Mouse (Mus musculus) heart, embryonic 14.5 days (tissue): ENCODE measurements around the gene Adssl1. TPM values are rescaled to one million over a fixed set of nuclear protein-coding genes. Genes with fewer than 3 reads are reported as not detected.

Experiments
- ATAC-seq: fragments of 200-750 bp; cut with Nextera tagmentation; 2 replicates; pipeline ENCODE4 v1.8.0; 2017; ENCODE audit warnings: low read depth, moderate TSS enrichment; ENCODE audit not compliant: insufficient number of reproducible peaks, insufficient read depth, low FRiP score
- H3K27ac ChIP-seq, 2 experiments: fragments of 200-500 bp in 1 of 2; fragments of 300-500 bp in 1 of 2; sonication (generic) in 1 of 2; replicated peaks in 1 of 2; 2 replicates each; pipeline ENCODE4 v1.5.1; 2012 to 2014; ENCODE audit warnings: low read depth in 2 of 2, low read length in 2 of 2, control low read depth in 1 of 2, mild to moderate bottlenecking in 1 of 2, mixed read lengths in 1 of 2; ENCODE audit not compliant: control insufficient read depth in 1 of 2, insufficient read depth in 1 of 2
- H3K27me3 ChIP-seq: fragments of 300-500 bp; sonication (generic); 2 replicates; pipeline ENCODE4 v1.6.1; 2014; ENCODE audit warnings: mild to moderate bottlenecking, low read length, control low read depth; ENCODE audit not compliant: control insufficient read depth, insufficient read depth
- H3K36me3 ChIP-seq: fragments of 300-500 bp; sonication (generic); 2 replicates; pipeline ENCODE4 v1.6.1; 2014; ENCODE audit warnings: mild to moderate bottlenecking, control low read depth, low read length, mixed read lengths; ENCODE audit not compliant: control insufficient read depth, insufficient read depth
- H3K4me1 ChIP-seq, 2 experiments: fragments of 200-500 bp in 1 of 2; fragments of 300-500 bp in 1 of 2; sonication (generic) in 1 of 2; 2 replicates each; pipeline ENCODE4 v1.6.1; 2012 to 2014; ENCODE audit warnings: low read length in 2 of 2, control low read depth in 1 of 2, mixed read lengths in 1 of 2; ENCODE audit not compliant: control insufficient read depth in 2 of 2, insufficient read depth in 2 of 2
- H3K4me2 ChIP-seq: fragments of 300-500 bp; sonication (generic); 2 replicates; pipeline ENCODE4 v1.6.1; 2014; ENCODE audit warnings: mild to moderate bottlenecking, low read length
- H3K4me3 ChIP-seq, 2 experiments: fragments of 200-500 bp in 1 of 2; fragments of 300-500 bp in 1 of 2; sonication (generic) in 1 of 2; 2 replicates each; pipeline ENCODE4 v1.5.1; 2012 to 2014; ENCODE audit warnings: low read length in 2 of 2, mild to moderate bottlenecking in 2 of 2, control low read depth in 1 of 2, low read depth in 1 of 2, moderate library complexity in 1 of 2; ENCODE audit not compliant: control insufficient read depth in 1 of 2, insufficient read depth in 1 of 2
- H3K9ac ChIP-seq: fragments of 300-500 bp; sonication (generic); 2 replicates; pipeline ENCODE4 v1.6.1; 2014; ENCODE audit warnings: mild to moderate bottlenecking, low read length
- H3K9me3 ChIP-seq: fragments of 300-500 bp; sonication (generic); 2 replicates; pipeline ENCODE4 v1.6.1; 2016; ENCODE audit warnings: low read length, control low read depth; ENCODE audit not compliant: control insufficient read depth
- WGBS: fragments of 180-500 bp; shearing (Covaris S2); extraction: QIAGEN DNeasy Blood & Tissue Kit; methylation state at CpG from one replicate; pipeline ENCODE4 v1.1.7; 2014; 5-methylcytosine and 5-hydroxymethylcytosine counted together
- polyA plus RNA-seq: library from polyadenylated mRNA; unstranded; fragments of >200 nt; fragmentation: Nextera tagmentation; extraction: Ambion mirVana; gene quantifications from 2 replicates; pipeline ENCODE4 v1.2.1, GENCODE M21; 2014

Adssl1 gene
- polyA plus RNA-seq, 1 experiment from 2014 or later, result 89.7 TPM

DNA sequence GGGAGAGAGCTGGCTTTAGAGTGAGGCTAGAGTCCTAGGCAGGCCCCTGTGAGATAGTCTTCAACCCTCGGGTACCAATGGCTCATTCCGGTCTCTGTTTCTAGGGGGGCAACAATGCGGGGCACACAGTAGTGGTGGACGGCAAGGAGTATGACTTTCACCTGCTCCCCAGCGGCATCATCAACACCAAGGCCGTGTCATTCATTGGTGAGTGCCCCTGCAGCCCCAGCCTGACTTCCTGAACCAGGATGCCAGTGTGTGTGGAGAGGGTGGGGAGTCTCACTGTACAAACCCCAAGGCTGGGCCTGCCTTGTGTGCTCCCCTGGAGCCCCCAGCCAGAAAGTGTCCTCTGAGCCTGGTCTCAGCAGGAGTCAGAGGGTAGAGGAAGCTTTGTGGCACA, 8.4 kb downstream of the Adssl1 start:
- 74% methylated on average over 6 of the region's 6 CpGs for WGBS
- Histone ChIP-seq H3K4me2 (no peak overlapping the region), H3K9ac (no peak overlapping the region), H3K4me3 (no peak overlapping the region), H3K27ac (peak overlapping the region in 1 of 2 experiments; percentile 65; a peak in 1 of 4 replicates), H3K27me3 (no peaks in the 10 kb centered on the region), H3K4me1 (peaks cover 28 to 46% of the 10 kb centered on the region in 2 experiments), H3K36me3 (peaks cover 8% of the 10 kb centered on the region; the same call in 1 of the 2 replicates), H3K9me3 (no peaks in the 10 kb centered on the region)
- ATAC-seq, result peak; percentile 2; the same call in 1 of the 2 replicates

DNA sequence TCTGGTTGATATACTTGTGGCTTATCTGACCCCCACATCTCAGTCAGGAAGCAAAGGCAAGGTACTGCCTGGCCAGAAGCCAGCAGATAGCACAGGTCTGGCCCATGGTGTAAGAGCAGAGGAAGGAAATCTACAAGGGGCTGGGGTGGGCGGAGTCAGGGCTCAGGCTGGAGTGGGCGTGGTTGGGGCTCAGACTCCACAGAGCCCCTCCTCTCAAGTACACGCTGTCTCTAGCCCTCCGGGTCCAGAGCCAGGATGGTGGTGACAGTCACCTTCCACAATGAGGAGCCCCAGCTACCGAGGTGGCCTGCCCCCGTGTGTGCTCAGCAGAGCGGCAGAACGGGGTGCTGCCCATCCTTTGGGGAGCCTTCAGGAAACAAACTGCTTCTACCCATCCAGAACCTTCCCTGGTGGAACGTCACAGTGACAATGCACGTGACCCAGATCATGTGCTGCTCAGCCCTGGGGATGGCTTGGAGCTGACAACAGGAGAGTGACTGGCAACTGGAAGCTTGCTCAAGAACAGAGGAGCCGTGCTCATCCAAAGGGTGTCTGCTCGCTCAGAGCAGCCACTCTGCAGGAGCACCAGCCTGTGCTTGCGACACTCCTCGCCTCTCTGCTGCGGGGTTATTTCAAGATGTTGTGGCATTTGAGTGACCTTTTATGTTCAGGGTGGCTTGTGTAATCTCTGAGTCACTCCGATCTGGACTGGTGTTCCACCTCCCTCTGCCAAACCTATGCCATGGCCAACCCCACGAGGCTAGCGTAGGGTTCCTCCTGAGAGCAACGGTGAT, 9.3 kb downstream of the Adssl1 start:
- WGBS, result 15% methylated on average over 19 of the region's 19 CpGs
- ATAC-seq, result peak; percentile 70
- H3K27me3 ChIP-seq, result no peaks in the 10 kb centered on the region
- H3K36me3 ChIP-seq, result peaks cover 17% of the 10 kb centered on the region
- H3K4me1 ChIP-seq, result peaks cover 23 to 38% of the 10 kb centered on the region in 2 experiments
- H3K4me3 ChIP-seq, result peak overlapping the region; percentile 3 to 26
- H3K4me2 ChIP-seq, result peak overlapping the region; percentile 67
- no peaks in the 10 kb centered on the region for H3K9me3 ChIP-seq
- H3K9ac ChIP-seq, result peak overlapping the region; percentile 52
- peak overlapping the region; percentile 45 to 65 for H3K27ac ChIP-seq

DNA sequence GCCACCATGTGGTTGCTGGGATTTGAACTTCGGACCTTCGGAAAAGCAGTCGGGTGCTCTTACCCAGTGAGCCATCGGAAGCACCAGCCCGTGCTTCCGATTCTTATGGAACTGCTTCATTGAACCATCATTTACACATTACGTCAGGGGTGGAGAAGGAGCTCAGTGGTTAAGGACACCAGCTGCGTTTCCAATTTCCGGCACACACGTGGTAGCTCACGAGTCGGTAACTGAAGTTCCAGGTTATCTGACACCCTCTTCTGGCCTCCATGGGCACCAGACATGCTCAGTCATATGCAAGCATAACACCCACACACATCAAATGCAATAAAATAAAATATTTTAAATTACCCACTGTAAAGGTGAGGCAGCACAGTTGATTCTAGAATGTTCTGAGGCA, 10.2 kb downstream of the Adssl1 start:
- no peak for ATAC-seq
- WGBS, result 95% methylated on average over 12 of the region's 12 CpGs
- Histone ChIP-seq H3K4me3 (no peak overlapping the region), H3K27ac (no peak overlapping the region), H3K27me3 (no peaks in the 10 kb centered on the region), H3K36me3 (peaks cover 25% of the 10 kb centered on the region), H3K9me3 (no peaks in the 10 kb centered on the region), H3K4me2 (no peak overlapping the region), H3K9ac (no peak overlapping the region), H3K4me1 (peaks cover 23 to 36% of the 10 kb centered on the region in 2 experiments)

DNA sequence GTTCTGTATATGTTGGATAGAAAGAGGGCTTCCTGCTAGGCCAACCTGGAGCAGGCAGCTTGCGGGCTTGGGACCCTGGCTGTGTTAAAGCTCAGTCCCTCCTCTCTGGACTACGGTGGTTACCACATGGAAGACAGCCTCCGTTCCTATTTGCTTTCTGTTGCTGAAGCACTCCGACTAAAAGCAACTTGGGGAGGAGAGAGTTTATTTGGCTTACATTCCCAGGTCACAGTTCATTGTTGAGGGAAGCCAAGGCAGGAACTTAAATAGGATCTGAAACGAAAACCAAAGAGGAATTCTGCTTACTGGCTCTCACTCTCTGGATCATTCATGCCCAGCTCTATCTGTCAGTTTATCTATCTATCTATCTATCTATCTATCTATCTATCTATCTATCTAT, 11.0 kb downstream of the Adssl1 start:
- H3K9me3 ChIP-seq, result no peaks in the 10 kb centered on the region
- no peaks in the 10 kb centered on the region for H3K27me3 ChIP-seq
- no peak overlapping the region for H3K4me3 ChIP-seq
- no peak overlapping the region for H3K27ac ChIP-seq
- ATAC-seq, result no peak
- H3K4me2 ChIP-seq, result no peak overlapping the region
- no peak overlapping the region for H3K9ac ChIP-seq
- H3K36me3 ChIP-seq, result peaks cover 29% of the 10 kb centered on the region
- H3K4me1 ChIP-seq, result peaks cover 23 to 34% of the 10 kb centered on the region in 2 experiments
- WGBS, result 83% methylated on average over 5 of the region's 5 CpGs

DNA sequence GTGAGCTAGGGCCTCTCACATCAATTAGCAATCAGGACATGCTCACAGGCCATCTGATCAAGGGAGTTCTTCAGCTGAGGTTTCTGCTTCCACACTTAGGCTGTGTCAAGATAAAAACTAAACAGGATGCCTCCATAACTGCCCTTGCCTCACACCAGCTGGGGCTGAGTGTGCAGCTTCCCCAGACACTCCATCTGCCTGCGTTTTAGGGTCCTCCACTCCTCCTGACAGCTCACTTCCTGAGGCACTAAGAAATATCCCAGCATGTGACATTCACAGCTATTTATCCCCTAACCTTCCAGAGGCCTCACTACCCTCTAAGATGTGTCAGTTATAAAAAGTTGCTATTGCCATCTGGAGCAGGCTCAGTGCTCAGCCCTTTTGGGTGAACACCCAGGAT, 11.6 kb downstream of the Adssl1 start:
- Histone ChIP-seq H3K9ac (no peak overlapping the region), H3K4me3 (no peak overlapping the region), H3K4me1 (peaks cover 20 to 28% of the 10 kb centered on the region in 2 experiments), H3K27ac (no peak overlapping the region; a peak in 1 of 4 replicates), H3K36me3 (peaks cover 36% of the 10 kb centered on the region), H3K27me3 (no peaks in the 10 kb centered on the region), H3K4me2 (no peak overlapping the region), H3K9me3 (no peaks in the 10 kb centered on the region)
- no peak for ATAC-seq
- 7% methylated on average over 1 of the region's 1 CpGs for WGBS

DNA sequence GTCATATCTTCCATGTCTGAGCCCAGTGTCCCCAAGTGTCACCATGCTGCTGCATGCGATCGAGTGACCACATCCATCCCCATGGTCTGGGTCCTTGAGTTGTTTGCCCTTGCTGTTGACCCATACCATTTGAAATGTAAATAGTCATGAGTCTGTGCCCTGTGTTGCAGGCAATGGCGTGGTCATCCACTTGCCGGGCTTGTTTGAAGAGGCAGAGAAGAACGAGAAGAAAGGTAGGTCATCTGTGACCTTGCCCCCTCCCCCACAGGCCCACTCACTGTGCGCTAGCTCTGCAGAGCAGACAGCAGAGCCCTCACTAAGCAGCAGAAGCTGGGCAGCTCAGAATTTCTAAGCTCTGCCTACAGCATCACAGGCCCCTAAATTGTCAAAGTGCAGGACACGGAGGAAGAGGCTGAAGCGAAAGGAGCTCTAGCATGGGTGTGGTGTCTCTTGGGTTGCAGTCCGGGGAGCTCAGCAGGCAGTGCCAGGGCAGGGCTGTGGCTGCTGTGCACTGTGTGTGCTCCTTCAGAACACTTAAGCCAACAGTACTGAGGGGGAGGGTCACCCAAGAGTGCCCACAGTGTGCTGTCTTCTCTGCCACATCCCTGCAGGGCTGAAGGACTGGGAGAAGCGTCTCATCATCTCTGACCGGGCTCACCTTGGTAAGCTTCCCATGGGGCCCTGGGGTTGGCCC, 12.4 kb downstream of the Adssl1 start:
- H3K4me1 ChIP-seq, result peaks cover 18 to 25% of the 10 kb centered on the region in 2 experiments

DNA sequence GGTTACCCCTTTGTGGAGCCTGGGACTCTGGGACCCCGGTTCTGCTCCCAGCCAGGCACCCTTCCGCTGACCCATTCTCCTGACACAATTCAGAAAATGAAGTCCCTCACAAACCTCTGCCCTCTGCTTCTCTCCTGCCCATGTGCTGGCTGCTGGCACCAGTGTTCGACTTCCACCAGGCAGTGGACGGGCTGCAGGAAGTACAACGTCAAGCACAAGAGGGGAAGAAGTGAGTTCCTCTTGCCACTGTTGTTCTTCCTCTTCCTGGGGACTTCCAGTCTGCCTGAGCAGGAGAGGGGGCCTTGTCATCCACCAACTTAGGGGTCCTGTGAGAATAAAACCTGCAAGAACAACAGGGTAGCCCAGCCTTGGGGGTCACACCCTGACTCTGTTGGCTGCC, 13.1 kb downstream of the Adssl1 start:
- Histone ChIP-seq H3K27me3 (no peaks in the 10 kb centered on the region), H3K9ac (no peak overlapping the region), H3K9me3 (no peaks in the 10 kb centered on the region), H3K27ac (no peak overlapping the region), H3K4me2 (no peak overlapping the region), H3K36me3 (peaks cover 39% of the 10 kb centered on the region), H3K4me3 (no peak overlapping the region), H3K4me1 (peaks cover 18 to 22% of the 10 kb centered on the region in 2 experiments)
- WGBS, result 66% methylated on average over 5 of the region's 5 CpGs
- ATAC-seq, result no peak

More for the DNA sequence above, 12.4 kb downstream of the Adssl1 start:
- no peak for ATAC-seq
- Histone ChIP-seq H3K4me3 (no peak overlapping the region), H3K9ac (no peak overlapping the region), H3K27ac (no peak overlapping the region; a peak in 1 of 4 replicates), H3K36me3 (peaks cover 36% of the 10 kb centered on the region), H3K4me2 (no peak overlapping the region), H3K9me3 (no peaks in the 10 kb centered on the region), H3K27me3 (no peaks in the 10 kb centered on the region)
- 77% methylated on average over 11 of the region's 11 CpGs for WGBS
